Mouse (Mus musculus) c-Kit-positive CD71-negative TER-119-negative erythroid progenitor cells, embryonic 14.5 days (primary cell): ENCODE measurements around the gene Wdr54.
"Not testable (repeated sequence)": the region's sequence is repeated elsewhere in the genome, so short reads cannot be mapped to it uniquely, and the experiment has no call there.

Experiments used
- DNase-seq: peaks from one replicate; pipeline ENCODE4 v3.0.0-alpha.2; 2013; ENCODE audit warnings: low read depth

Gene Wdr54

DNA sequence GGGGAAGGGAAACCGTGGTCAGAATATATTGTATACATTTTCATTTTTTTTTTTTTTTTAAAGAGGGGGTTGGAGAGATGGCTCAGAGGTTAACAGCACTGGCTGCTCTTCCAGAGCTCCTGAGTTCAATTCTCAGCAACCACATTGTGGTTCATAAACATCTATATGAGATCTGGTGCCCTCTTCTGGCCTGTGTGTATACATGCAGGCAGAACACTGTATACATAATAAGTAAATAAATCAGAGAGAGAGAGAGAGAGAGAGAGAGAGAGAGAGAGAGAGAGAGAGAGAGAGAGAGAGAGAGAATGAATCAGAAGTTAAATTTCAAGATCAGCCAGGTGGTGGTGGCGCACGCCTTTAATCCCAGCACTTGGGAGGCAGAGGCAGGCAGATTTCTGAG, 3.3 kb upstream of the Wdr54 start:
- not testable (repeated sequence) for DNase-seq

DNA sequence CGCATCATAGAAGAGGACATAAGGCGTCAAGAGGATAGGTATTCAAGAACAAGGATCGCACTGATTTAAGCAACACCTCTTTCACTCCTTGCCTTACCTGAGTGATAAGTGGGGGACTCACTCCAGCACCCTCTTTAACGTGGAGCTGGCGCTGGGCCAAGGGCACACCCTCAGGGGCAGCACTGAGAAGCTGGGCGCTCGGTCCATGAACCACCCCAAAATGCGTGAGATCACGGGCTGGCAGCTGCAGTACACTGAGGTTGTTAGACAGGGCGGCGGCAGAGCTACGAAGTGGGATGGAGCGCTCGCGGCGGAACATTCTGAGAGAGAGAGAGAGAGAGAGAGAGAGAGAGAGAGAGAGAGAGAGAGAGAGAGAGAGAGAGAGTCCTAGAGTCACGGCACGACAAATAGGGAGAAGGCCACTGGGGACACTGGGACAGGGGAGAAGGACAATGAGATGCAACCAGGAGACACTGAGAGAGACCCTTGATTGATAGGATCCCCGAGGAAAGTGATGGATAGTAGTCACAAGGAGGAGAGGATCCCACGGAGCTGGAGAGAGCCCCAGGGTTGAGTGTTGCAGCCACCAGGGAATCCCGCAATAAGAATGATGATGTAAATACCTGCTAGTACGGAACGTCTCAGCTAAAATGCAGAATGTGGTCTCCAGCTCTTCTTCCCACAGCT, 502 bp downstream of the Wdr54 start:
- DNase-seq: no peak

DNA sequence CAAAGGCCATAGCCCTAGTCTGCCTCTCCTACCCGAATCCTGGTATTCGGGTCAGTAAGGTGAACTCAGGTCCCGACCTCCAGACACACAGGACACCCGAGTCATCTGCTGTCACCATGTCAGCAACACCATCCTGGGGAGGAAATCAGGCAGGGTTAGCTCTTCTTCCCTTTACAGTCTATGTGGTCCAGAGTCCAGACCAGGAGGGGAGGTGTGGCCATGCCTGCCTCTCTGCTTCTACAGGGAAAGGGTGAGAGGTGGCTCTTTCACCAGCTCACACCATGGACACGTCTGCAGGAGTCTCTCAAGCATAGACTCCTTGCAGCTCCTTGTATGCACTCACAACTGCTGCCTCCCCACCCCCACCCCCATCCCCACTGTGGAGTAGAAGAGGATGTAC, 2.7 kb downstream of the Wdr54 start:
- no peak for DNase-seq

DNA sequence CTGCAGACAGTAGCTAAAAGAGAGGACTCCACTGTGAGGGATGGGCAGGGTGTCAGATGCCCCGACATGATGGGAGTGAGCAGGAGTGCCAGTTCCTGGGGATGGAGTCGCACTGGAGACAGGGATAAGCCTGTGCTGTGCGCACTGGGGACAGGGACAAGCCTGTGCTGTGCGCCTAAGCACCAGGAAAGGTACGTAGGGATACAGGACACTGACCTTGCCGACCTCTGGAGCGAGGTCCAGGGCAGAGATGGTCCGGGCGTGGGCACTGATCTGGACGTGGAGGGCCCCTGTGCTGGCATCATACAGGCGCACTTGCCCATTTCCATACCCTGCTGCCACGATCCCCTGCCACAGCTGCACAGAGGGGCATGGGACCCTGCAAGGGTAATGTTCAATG, 3.2 kb downstream of the Wdr54 start:
- DNase-seq: no peak

DNA sequence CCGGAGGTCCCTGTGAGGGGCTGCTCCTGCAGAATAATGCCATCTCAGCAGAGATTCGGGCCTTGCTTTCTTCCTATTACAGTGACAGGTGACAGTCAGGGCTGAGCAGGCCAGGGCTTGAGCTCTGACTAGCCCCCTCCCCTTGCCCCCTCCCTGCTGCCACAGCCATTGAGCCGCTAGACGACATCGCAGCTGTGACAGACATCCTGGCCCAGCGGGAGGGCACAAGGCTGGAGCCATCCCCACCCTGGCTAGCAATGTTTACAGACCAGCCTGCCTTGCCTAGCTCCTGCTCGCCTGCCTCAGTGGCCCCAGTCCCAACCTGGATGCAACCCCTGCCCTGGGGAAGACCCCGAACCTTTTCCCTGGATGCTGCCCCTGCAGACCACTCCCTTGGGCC, 4.5 kb downstream of the Wdr54 start:
- DNase-seq: no peak

DNA sequence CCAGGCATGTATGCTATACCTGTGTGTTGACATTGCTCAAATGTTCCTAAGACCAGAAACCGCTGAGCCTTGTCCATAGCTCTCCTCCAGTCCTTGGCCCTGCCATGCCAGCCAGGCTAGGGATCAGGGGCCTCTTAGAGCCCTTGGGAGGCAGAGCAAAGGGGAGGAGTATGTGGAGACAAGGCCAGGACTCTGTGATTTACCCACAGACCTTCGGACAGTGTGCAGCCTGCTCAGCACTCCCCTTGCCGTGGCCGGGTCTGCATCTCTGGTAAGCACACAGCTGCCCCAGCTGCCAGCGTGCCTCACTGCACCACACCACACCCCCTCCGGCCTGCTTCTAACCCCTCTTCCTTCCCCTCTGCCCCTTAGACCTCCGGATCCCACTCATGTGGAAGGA, 8.9 kb downstream of the Wdr54 start:
- no peak for DNase-seq

DNA sequence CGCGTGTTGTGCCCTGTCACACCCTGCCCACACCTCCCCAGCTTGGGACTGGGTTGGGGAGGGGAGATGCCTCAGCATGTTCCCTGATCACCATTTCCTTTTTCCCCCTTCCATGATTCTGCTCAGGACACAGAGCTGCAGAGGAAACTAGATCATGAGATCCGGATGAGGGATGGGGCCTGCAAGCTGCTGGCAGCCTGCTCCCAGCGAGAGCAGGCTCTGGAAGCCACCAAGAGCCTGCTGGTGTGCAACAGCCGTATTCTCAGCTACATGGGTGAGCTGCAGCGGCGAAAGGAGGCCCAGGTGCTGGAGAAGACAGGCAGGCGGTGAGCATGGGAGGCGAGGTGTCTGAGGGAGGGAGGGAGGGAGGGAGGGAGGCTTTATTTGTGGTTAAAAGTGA, 10.4 kb downstream of the Wdr54 start:
- DNase-seq: no peak

DNA sequence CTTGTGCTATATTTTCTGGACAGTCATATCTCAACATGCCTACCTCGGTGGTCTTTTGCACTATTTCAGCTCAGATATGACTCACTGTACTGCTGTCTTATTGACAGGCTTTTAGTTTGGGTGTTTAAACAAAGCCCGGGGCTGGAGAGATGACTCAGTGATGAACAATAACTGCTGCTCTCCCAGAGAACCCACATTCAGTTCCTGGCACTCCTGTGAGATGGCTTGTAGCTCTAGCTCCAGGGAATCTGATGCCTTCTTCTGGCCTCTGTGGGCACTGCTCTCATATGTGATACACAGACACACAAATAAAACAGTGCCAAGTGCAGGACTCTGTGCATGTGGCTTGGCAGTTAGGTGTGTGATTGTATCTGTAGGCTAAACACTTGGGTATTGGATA, 11.0 kb downstream of the Wdr54 start:
- DNase-seq: no peak

DNA sequence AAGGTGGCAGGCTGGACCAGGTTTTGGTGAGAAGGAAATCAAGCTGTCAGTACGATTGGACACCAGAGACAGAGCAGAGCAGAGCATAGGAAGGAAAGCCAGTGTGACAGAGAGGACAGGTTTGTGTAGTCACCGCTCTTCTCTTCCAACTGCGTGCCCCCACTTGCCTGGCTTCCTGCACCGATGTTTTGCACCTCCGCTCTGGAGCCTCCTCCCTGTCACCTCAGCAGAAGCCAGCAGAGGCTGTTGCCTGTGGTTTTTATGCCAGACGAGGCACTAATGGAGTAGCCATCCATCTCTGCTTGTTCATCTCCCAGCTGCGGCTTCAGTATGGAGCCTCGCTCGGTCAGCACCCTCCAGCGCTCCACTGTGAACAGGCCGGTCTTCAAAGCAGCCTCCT, 13.3 kb downstream of the Wdr54 start:
- DNase-seq: no peak

DNA sequence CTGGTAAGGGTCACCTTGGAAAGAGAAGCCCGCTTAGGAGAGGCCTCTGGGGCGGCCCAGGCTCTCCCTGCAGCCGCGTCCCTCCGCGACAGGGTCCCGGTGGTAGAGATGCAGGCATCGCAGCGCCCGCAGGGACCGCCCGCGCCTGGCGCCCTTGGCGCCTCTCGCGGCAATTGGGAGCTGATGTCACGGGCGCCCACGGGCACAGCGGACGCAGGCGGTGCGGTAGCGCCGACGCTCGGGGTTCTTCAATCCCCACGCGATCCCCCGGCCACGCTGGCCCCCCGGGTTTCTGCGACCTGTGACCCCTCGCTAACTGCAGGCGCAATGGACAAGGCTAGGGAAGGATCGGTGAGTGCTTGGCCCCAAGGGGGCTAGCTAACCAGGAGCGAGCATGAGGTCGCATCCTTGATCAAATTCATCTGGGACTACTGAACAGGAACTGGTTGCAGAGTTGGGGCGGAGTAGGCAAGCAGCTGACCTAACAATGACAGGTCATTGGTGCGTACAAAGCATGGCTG, 13.9 kb downstream of the Wdr54 start:
- DNase-seq: no peak

DNA sequence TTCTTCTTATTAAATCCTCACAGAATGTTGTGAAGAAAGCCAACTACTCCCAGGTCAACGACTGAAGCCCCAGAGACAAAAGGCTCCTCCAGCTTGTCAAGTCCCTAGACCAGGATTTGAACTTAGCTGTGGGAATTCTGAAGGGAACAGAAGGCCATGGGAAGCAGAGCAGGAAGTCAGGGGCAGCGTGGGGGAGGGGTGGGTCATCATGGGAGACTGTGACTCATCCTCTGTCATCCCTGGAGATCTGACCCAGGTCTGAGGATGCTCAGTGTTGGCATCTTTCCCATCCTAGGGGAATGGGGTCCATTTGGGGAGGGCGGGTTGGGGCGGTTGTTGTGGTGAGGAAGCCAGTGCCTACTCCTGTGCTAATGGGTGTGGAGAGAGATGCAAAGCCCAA, 14.6 kb downstream of the Wdr54 start:
- DNase-seq: no peak

DNA sequence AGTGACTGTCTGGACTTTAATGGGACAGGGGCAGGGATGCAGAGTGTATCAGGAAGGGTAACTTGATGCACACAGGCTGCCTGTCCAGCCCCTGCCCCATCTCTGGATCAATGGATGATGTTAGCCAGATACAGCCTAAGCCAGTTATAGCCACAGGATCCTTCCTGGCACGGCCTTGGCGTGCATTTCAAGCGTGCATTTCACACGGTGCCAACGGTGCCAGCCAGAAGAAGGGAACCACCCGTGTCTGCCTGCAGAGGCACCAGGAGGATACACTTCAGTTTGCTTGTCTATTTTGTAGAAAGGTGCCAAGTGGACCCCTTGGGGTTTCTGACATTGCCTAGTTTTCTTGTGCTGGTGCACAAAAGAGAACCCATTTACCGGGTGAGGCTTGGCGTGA, 16.2 kb downstream of the Wdr54 start:
- no peak for DNase-seq

DNA sequence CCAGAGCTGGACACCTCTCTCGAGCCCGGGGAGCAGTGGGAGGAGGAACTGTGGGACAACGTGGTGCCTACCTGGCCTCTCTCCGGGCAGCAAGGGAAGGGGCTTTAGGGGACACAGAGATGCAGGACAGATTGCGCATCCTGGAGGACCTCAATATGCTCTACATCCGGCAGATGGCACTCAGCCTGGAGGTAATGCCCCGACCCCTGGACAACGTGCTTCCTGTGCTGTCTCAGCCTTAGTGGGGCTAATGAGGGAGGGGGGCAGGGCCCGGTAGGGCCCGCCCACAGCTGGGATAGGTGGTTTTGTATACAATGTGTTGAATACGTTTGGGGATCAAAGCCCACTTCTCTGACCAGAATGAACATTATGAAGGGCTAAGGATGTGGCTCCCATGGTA, 18.1 kb downstream of the Wdr54 start:
- no peak for DNase-seq

DNA sequence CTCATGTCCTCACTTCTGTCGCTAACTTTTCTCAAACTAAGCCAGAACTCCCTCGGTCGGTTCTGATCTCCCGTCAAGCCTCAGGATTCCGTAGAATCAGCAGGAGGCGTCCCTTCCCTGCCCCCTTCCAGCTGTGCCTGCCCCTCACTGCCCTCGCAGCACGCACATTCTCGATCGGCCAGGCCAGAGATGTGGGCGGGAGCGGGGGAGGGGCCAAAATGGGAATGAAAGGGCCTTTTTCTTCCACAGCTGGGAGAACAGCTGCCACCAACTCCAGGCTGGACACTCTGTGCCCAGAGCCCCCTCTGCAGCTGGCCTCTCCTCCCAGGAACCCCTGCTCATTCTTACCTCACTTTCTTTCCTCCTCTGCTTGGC, 18.6 kb downstream of the Wdr54 start:
- no peak for DNase-seq

DNA sequence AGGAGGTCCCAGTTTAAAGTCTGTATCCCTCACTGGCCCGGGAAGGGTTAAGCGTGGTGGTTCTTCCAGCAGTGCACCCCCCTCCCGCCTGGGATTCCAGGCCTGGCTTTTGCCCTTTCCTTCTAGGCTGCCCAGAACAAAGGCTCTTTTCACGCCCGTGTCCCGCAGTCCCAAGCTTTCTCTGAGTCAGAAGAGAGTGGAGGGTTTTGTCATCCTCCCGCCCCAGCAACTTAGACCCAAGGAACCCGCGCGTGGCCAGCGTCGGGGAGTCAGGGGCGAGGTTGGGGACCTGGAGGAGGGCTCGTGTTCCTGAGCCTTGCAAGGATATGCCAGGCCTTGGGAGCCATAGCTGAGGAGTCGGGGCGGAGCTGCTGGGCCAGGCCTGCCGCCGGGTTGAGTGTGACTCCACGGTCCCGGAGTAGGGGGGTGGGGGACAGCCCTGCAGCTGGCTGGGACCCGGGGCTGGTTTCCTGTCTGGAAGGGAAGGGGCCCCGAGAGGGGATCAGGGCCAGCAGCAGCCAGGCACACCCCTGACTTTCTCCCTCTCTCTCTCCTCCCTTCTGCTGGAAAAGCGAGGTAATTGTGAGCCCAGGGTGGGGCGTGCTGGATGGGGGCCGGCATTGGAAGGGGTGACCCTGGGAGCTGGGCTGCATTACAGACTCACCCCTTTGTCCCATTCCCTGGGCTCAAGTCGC, 19.2 kb downstream of the Wdr54 start:
- DNase-seq: no peak

DNA sequence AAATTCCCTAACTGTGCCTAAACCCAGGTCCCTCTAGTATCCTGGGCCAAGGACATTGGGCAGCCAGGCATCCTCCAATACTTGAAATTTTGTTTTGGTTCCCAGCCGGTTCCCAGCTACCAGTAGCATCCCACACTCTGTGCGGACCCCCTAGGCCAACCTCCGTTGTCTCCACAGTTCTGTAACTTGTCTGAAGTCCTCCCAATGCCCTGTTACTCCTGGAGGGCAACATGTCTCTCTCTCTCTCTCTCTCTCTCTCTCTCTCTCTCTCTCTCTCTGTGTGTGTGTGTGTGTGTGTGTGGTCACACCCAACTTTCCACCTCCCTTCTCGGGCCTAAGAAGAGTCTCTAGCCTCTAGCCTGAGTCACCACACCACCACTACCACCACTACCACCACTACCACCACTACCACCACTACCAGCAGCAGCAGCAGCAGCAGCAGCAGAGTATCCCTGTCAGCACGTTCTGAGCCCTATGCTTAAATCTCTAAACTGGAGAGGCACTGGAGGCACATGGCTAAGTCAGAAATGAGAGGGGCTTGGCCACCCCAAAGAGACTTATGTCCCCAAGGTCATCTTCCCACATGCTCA, 19.8 kb downstream of the Wdr54 start:
- DNase-seq: no peak

DNA sequence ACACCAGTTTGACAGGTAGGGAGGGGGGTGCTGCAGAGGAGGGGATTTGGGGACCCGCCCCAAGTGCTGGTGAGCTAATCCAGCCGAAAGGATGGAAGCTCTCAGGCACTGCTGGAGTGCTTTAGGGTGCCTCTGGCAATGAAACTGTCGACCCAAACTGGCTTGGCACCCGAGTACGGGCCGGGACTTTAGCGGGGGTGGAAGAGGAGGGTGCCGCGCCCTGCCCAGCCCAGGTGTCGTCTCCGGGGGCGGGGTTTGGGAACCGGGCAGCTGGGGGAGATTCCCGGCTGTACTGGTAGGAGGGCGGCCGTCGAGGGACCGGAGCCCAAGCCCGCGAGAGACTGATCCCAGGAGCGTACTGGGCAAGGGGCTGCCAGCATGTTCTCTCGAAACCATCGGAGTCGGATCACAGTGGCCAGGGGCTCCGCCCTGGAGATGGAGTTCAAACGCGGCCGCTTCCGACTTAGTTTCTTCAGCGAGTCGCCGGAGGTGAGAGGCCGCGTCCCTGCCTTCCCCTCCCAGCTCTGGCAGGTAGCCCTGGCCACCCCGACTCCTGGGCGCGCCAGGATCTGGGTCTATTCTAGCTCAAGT, 20.5 kb downstream of the Wdr54 start:
- DNase-seq: no peak

DNA sequence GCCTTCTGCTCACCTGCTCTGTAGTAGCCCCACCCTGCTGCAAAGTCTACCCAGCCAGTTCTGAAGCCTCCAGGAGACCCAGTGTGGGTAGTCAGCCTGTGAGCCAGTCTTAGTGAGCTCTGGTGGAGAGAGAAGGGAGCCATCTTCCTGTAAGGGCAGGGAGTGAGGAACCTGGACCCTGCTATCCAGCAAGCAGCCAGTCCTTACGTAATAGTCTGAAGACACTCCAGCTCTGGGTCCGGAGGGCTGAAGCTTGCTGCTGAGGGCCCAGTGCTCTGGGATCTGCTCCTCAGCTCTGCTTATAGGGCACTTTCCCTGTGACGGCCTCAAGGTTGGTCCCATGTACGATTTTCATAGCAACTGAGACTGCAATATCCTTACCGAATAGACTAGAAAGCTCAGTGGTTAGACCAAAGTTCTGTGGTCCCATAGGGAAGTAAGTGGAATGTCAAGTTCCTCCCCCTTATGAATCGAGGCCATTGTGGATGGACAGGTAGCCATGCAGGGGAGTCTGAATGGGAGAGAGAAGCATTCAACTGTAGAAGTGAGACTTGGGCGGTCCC, 21.2 kb downstream of the Wdr54 start, which contains the start of gene Rtkn:
TSS of gene Rtkn (plus strand) at position 513 of the 563 bp plus-strand sequence.
- DNase-seq: no peak

DNA sequence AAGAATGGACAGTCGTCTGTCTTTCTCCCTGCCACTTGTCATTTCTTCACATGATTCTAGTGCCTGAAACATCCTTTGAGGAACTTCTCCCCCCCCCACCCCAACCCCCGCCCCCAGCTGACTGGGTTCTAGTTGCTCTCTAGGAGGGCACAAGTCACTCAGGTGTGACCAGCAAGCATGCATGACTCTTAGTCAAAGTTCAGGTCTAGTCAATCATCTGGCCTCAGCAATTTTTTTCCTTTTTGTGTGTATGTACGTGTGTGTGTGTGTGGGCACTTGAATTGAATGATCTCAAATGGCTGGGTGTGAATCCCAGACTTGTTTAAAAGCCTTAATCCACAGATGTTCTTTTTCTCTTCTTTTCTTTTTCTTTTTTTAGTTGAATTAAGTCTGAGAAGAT, 22.0 kb downstream of the Wdr54 start:
- no peak for DNase-seq

DNA sequence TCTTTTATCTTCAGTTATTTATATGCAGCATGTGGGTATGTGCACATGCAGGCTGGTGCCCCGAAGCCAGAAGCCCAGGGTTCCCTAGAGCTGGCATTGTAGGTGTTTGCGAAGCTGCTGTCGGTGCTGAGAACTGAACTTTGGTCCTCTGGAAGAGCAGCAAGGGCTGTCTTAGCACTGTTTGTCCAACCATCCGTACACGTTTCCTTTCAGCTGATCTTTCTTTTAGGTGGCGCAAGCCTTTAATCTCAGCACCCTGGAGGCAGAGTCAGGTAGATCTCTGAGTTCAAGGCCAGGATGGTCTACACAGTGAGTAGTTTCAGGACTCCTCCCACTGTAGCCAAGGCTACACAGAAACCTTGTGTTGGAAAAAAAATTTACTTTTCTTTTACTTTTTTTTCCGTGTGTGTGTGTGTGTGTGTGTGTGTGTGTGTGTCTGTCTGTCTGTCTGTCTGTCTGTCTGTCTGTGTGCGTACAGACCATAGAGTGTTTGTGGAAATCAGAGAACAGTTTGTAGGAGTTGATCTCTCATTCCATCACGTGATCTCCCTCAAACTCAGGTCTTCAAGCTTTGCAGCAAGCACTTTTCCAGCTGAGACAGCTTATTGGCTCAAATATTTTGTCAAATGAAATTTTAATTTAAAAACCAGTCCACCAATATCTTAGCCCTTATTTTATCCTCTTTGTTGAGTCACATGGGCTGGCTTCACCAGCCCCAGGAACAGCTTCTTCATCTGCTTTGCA, 23.8 kb downstream of the Wdr54 start:
- no peak for DNase-seq

DNA sequence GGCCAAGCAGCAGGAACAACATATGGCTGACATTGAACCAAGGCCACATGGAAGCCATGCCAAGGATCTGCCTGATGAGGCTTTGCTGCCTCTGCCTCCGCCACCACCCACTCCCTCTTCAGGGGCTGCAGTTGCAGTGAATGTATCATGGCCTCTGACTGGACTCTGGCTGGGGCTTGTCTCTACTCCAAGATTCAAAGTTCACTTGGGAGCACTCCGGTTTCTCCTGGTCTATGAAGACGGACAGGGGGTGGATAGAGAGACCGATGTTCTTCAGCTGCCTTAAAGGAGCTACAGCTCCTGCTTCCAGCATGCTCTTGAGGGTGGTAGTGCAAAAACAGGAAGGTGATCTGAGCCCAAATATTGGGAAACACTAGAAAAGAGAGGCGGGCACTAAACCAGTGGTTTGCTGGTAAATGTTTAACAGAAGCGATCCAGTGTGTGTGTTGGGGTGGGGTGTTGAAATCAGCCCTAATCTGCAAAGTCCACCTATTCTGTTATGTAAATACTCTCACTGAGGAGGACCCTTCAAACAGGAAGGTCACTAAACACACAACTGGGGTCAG, 24.6 kb downstream of the Wdr54 start:
- no peak for DNase-seq

DNA sequence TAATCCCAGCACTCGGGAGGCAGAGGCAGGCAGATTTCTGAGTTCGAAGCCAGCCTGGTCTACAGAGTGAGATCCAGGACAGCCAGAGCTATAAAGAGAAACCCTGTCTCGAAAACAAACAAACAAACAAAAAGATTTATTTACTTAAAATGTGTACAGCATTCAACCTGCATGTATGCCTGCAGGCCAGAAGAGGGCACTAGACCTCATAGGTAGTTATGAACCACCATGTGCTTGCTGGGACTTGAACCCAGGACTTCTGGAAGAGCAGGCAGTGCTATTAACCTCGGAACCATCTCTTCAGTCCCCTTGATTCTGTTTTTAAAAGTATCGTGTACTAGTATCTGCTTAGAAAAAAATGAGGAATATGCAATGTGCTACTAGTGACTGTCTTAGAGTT, 28.8 kb downstream of the Wdr54 start:
- DNase-seq: no peak
